Comparison of ENCODE assay signal across 28 mouse cellular contexts in the genomic region with DNA sequence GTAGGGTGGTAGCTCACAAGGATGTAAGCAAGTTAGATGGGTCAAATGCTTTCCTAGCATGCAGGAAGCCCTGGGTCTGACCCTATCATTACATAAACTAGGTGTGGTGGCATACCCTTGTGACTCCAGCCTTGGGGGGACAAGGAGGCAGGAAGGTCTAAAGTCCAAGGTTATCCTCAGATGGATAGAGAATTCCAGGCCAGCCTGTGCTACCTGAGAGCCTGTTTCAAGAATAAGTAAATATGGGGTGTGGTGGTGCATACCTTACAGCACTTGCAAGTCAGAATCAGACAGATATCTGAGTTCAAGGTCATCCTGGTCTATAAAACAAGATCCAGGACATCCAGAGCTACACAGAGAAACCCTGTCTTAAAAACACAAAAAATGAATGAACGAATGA.
"Had no signal": no experiment of that assay in that cellular context is flagged by ENCODE, and none has a peak within 500 bp of the region (broad histone marks: within the 10 kb centered on the region; RNA-seq: fewer than 3 reads in every experiment).

No protein-coding gene starts in this region.

- H3K4me1 ChIP-seq: hindbrain, embryonic 12.5 days; hindbrain, embryonic 13.5 days; hindbrain, embryonic 15.5 days had no signal

- H3K27me3 ChIP-seq: heart, embryonic 13.5 days; heart, embryonic 15.5 days; hindbrain, embryonic 12.5 days; hindbrain, embryonic 13.5 days; hindbrain, embryonic 15.5 days; intestine, embryonic 15.5 days; kidney, embryonic 15.5 days had no signal

- H3K9me3 ChIP-seq: heart, embryonic 12.5 days; heart, embryonic 13.5 days; heart, embryonic 15.5 days; hindbrain, embryonic 12.5 days; hindbrain, embryonic 13.5 days; hindbrain, embryonic 15.5 days; intestine, embryonic 15.5 days; kidney, embryonic 15.5 days had no signal

- H3K27ac ChIP-seq: heart, embryonic 13.5 days; heart, embryonic 15.5 days; hindbrain, embryonic 10.5 days; hindbrain, embryonic 12.5 days; hindbrain, embryonic 13.5 days; hindbrain, embryonic 14.5 days; hindbrain, embryonic 15.5 days; hindbrain, postnatal 0 days; intestine, embryonic 15.5 days; kidney, embryonic 15.5 days; kidney, postnatal 0 days; left cerebral cortex, adult 2 months had no signal

- DNase-seq: heart, postnatal 10 days; heart, postnatal 14 days; heart, postnatal 36 days; kidney, adult 11 months; kidney, adult 18-20 months; kidney, adult 2 months; kidney, adult 8-10 months; kidney, adult 9 months; kidney, postnatal 10 days; kidney, postnatal 14 days; kidney, postnatal 25 days; kidney, postnatal 36 days; kidney, postnatal 4 days; layer of hippocampus, adult 9-11 months had no signal

- H3K36me3 ChIP-seq: intestine, embryonic 15.5 days had no signal

- H3K4me3 ChIP-seq: heart, embryonic 12.5 days; heart, embryonic 13.5 days; heart, embryonic 15.5 days; hindbrain, embryonic 10.5 days; hindbrain, embryonic 12.5 days; hindbrain, embryonic 13.5 days; hindbrain, embryonic 15.5 days; intestine, embryonic 15.5 days; kidney, embryonic 15.5 days; layer of hippocampus, adult 2 months; left cerebral cortex, adult 2 months had no signal
